Mouse (Mus musculus) thymus, adult 2 months (tissue): ENCODE data around the gene Vmn1r128.
"Not testable (repeated sequence)": the region's sequence is repeated elsewhere in the genome, so short reads cannot be mapped to it uniquely, and the experiment has no call there.

Experiments used
- CTCF ChIP-seq: fragments of 200-500 bp; IDR thresholded peaks from 2 replicates; pipeline ENCODE4 v1.5.1; 2012; ENCODE audit warnings: mild to moderate bottlenecking, control low read depth, low read length, moderate library complexity, borderline replicate concordance; ENCODE audit not compliant: control insufficient read depth, poor library complexity, insufficient read depth; ENCODE audit errors: extremely low read depth
- POLR2A ChIP-seq: fragments of 200-500 bp; IDR thresholded peaks from 2 replicates; pipeline ENCODE4 v1.6.1; 2012; ENCODE audit warnings: mild to moderate bottlenecking, low read length, control low read depth, moderate library complexity; ENCODE audit not compliant: control insufficient read depth, poor library complexity, insufficient read depth; ENCODE audit errors: extremely low read depth

GRCm38 (mm10) chr7:21361191-21361590, 12.0 kb downstream of the Vmn1r128 start, which contains the start of gene Vmn1r129:
- TF ChIP-seq CTCF, POLR2A: not testable (repeated sequence)
